Mouse (Mus musculus) midbrain, embryonic 10.5 days (tissue): Measurements from ENCODE around the gene B430305J03Rik. TPM values are rescaled to one million over a fixed set of nuclear protein-coding genes. Genes with fewer than 3 reads are reported as not detected.
A peak's percentile ranks its signal among the peaks of the same experiment; 100 is the strongest.

Source experiments
- DNase-seq: peaks from one replicate; pipeline ENCODE4 v3.0.0-alpha.2; 2017; ENCODE audit warnings: low spot score
- H3K27ac ChIP-seq: fragments of 300-500 bp; sonication (generic); replicated peaks from 2 replicates; pipeline ENCODE4 v1.5.1; 2016; ENCODE audit warnings: mild to moderate bottlenecking
- H3K27me3 ChIP-seq: fragments of 300-500 bp; sonication (generic); 2 replicates; pipeline ENCODE4 v1.6.1; 2016; ENCODE audit warnings: low read depth, mild to moderate bottlenecking; ENCODE audit not compliant: poor library complexity, severe bottlenecking
- H3K36me3 ChIP-seq: fragments of 300-500 bp; sonication (generic); 2 replicates; pipeline ENCODE4 v1.6.1; 2016; ENCODE audit warnings: mild to moderate bottlenecking, moderate library complexity
- H3K4me1 ChIP-seq: fragments of 300-500 bp; sonication (generic); 2 replicates; pipeline ENCODE4 v1.6.1; 2016
- H3K4me3 ChIP-seq: fragments of 300-500 bp; sonication (generic); 2 replicates; pipeline ENCODE4 v1.5.1; 2016; ENCODE audit warnings: mild to moderate bottlenecking, moderate library complexity
- H3K9me3 ChIP-seq: fragments of 300-500 bp; sonication (generic); replicated peaks from 2 replicates; pipeline ENCODE4 v1.6.1; 2016; ENCODE audit warnings: mild to moderate bottlenecking
- WGBS: fragments of 180-500 bp; shearing (Covaris S2); methylation state at CpG from one replicate; pipeline ENCODE4 v1.1.7; 2016; 5-methylcytosine and 5-hydroxymethylcytosine counted together
- polyA plus RNA-seq: library from polyadenylated mRNA; unstranded; fragments of >200 nt; fragmentation: Nextera tagmentation; extraction: Ambion mirVana; gene quantifications from 2 replicates; pipeline ENCODE4 v1.2.1, GENCODE M21; 2016

Gene B430305J03Rik
- not detected in 2 replicates for polyA plus RNA-seq

DNA sequence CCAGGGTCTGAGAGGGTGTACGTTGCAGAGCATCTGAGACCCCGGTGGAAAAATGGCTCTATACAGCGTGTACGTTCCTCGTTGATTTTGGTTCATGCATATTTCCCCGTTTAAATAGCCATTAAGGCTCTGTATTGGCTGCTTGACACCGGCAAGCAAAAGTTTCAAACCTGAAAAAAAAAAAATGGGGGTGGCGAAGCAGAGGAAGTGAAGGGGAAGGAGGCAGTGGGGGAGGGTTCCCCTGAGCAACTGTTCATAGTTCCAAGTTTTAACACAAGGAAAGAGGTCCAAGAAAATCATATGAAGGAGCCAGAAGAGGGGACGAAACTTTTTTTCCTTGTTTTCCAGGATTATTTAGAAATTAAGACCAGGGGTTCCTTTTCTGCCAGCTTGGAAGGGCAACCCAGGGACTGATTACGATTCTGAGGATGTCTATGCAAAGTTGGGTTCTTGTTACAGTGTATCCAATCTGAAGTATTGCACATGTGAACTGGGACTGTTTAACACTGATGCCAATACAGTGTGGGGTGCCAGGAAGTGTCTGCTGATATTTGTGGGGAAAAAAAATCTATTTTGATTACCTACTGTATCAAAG, at the start of gene B430305J03Rik:
Gene B430305J03Rik, minus strand, starts transcription at position 173 of the 595 bp plus-strand sequence.
- Histone ChIP-seq H3K4me3 (peak within 1 kb of the TSS; percentile 84), H3K4me1 (peaks cover 33% of the 10 kb centered on the region), H3K27ac (peak within 1 kb of the TSS; percentile 94), H3K27me3 (no peaks in the 10 kb centered on the region), H3K9me3 (no peaks in the 10 kb centered on the region), H3K36me3 (0 out of 2 replicates have a peak, but pooled peaks cover 8% of the 10 kb centered on the region)
- 5% methylated on average over 10 of the region's 10 CpGs for WGBS
- DNase-seq, result no peak

GRCm38 (mm10) chr3:61409683-61410082, 43.9 kb upstream of the B430305J03Rik start:
- H3K4me3 ChIP-seq, result no peak overlapping the region
- no peak for DNase-seq
- WGBS, result 89% methylated on average over 6 of the region's 6 CpGs
- no peaks in the 10 kb centered on the region for H3K27me3 ChIP-seq
- no peaks in the 10 kb centered on the region for H3K9me3 ChIP-seq
- H3K36me3 ChIP-seq, result no peaks in the 10 kb centered on the region
- no peak overlapping the region for H3K27ac ChIP-seq
- H3K4me1 ChIP-seq, result no peaks in the 10 kb centered on the region

GRCm38 (mm10) chr3:61406921-61407320, 41.2 kb upstream of the B430305J03Rik start:
- 86% methylated on average over 4 of the region's 4 CpGs for WGBS
- Histone ChIP-seq H3K4me1 (no peaks in the 10 kb centered on the region), H3K9me3 (no peaks in the 10 kb centered on the region), H3K27ac (no peak overlapping the region), H3K36me3 (no peaks in the 10 kb centered on the region), H3K4me3 (no peak overlapping the region), H3K27me3 (no peaks in the 10 kb centered on the region)
- DNase-seq, result no peak

GRCm38 (mm10) chr3:61400823-61401387, 35.2 kb upstream of the B430305J03Rik start:
- Histone ChIP-seq H3K27ac (no peak overlapping the region), H3K27me3 (no peaks in the 10 kb centered on the region), H3K9me3 (no peaks in the 10 kb centered on the region), H3K4me1 (peaks cover 13% of the 10 kb centered on the region), H3K4me3 (no peak overlapping the region), H3K36me3 (no peaks in the 10 kb centered on the region)
- WGBS, result 90% methylated on average over 1 of the region's 1 CpGs
- DNase-seq, result no peak

GRCm38 (mm10) chr3:61396728-61397127, 31.0 kb upstream of the B430305J03Rik start:
- no peaks in the 10 kb centered on the region for H3K36me3 ChIP-seq
- H3K4me1 ChIP-seq, result peaks cover 13% of the 10 kb centered on the region
- WGBS, result 10% methylated on average over 2 of the region's 2 CpGs
- peak overlapping the region; percentile 25 for H3K27ac ChIP-seq
- no peak for DNase-seq
- H3K4me3 ChIP-seq, result no peak overlapping the region
- no peaks in the 10 kb centered on the region for H3K27me3 ChIP-seq
- H3K9me3 ChIP-seq, result no peaks in the 10 kb centered on the region

- Histone ChIP-seq H3K9me3 (no peaks in the 10 kb centered on the region), H3K27ac (no peak overlapping the region), H3K4me3 (no peak overlapping the region), H3K4me1 (peaks cover 13% of the 10 kb centered on the region), H3K27me3 (no peaks in the 10 kb centered on the region), H3K36me3 (no peaks in the 10 kb centered on the region)
- WGBS, result 88% methylated on average over 3 of the region's 3 CpGs
- no peak for DNase-seq
These were observed 29.6 kb upstream of the B430305J03Rik start for GRCm38 (mm10) chr3:61395382-61395781.

- Histone ChIP-seq H3K27me3 (no peaks in the 10 kb centered on the region), H3K4me1 (peaks cover 13% of the 10 kb centered on the region), H3K4me3 (no peak overlapping the region), H3K36me3 (no peaks in the 10 kb centered on the region), H3K27ac (no peak overlapping the region), H3K9me3 (no peaks in the 10 kb centered on the region)
- WGBS, result 77% methylated on average over 3 of the region's 3 CpGs
- DNase-seq, result no peak
These were observed 27.8 kb upstream of the B430305J03Rik start for GRCm38 (mm10) chr3:61393520-61393919.

DNA sequence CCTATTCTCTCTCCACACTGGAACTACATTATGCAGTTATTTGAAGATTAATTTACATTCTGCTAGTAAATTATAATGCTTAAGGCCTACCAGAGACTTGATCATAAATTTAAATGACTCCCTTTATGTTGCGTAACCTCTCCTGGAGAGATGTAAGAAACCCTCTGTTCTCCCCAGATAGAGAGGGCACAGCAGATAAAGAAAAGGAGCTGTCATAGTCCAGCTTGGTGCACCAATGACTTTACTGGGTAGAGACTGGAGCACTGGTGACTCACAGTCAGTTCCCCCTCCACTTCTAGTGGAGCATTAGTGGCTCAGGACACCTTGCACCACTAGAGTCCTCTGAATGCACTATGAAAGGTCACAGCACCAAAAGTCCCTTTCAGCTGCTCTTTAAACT, 27.1 kb upstream of the B430305J03Rik start:
- Histone ChIP-seq H3K4me3 (no peak overlapping the region), H3K27ac (no peak overlapping the region), H3K27me3 (no peaks in the 10 kb centered on the region), H3K36me3 (no peaks in the 10 kb centered on the region), H3K9me3 (no peaks in the 10 kb centered on the region), H3K4me1 (peaks cover 13% of the 10 kb centered on the region)
- 92% methylated on average over 1 of the region's 1 CpGs for WGBS
- DNase-seq, result no peak

DNA sequence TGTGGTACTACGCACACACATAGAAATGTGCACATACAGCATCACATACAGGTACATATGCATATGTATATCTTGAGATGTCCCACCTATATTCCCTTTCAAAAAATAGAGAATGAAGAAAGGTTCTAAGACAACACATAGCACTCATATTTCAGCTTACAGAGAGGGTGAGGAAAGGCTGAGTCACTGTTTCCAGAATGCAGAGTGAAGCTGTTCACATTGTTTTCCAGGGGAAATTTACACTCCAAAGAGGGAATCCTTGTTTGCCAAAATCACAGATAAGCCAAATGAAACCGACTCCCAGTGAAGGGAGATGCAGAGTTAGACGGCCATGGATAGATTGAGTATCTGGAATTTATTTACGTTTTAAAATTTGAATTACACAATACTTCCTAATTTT, 25.8 kb upstream of the B430305J03Rik start:
- Histone ChIP-seq H3K36me3 (no peaks in the 10 kb centered on the region), H3K27me3 (no peaks in the 10 kb centered on the region), H3K9me3 (no peaks in the 10 kb centered on the region), H3K4me1 (peaks cover 6% of the 10 kb centered on the region), H3K4me3 (no peak overlapping the region), H3K27ac (no peak overlapping the region)
- 83% methylated on average over 4 of the region's 4 CpGs for WGBS
- DNase-seq, result no peak

DNA sequence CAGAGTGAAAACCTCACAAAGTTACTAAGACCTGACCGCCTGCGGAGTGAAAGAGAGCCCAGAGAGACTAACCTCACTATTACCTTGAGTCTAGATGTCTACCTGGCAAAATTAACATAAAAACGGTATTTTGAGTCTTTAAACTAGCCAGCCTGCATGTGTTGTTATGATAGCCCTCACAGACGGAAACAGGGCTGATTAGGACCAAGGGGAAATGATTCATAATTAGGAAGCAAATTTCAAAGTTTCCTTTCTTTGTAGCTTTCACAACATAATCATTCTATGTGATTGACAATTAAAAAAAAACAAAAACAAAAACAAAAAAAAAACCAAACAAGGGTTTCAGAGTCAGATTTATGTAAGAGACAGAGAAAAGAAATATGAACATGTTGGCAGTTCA, 20.6 kb upstream of the B430305J03Rik start:
- no peak overlapping the region for H3K27ac ChIP-seq
- H3K4me3 ChIP-seq, result no peak overlapping the region
- H3K4me1 ChIP-seq, result no peaks in the 10 kb centered on the region
- H3K9me3 ChIP-seq, result no peaks in the 10 kb centered on the region
- H3K27me3 ChIP-seq, result no peaks in the 10 kb centered on the region
- H3K36me3 ChIP-seq, result no peaks in the 10 kb centered on the region
- 82% methylated on average over 4 of the region's 4 CpGs for WGBS
- DNase-seq, result no peak

DNA sequence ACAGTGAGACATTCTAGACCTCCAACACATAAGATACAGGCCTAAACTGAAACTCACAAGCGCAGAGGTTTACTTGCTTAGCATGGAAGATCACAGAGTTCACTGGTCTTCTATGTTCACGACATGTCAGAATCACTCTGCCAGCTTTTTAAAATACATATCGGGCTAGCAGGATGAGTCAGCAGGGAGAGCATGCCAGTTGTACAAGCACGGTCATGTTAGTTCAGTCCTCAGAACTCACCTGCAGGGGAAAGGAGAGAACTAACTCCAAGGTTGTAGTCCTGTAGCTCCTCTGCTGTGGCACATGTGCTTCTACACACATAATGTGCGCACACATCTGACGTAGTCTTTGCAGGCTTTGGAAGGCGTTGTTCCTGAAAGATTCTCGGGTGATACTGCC, 10.2 kb upstream of the B430305J03Rik start:
- Histone ChIP-seq H3K27ac (no peak overlapping the region), H3K9me3 (no peaks in the 10 kb centered on the region), H3K36me3 (no peaks in the 10 kb centered on the region), H3K4me1 (no peaks in the 10 kb centered on the region), H3K4me3 (no peak overlapping the region), H3K27me3 (no peaks in the 10 kb centered on the region)
- WGBS, result 97% methylated on average over 8 of the region's 8 CpGs
- no peak for DNase-seq

- no peak for DNase-seq
- Histone ChIP-seq H3K4me3 (no peak overlapping the region), H3K36me3 (0 out of 2 replicates have a peak, but pooled peaks cover 8% of the 10 kb centered on the region), H3K27me3 (no peaks in the 10 kb centered on the region), H3K9me3 (no peaks in the 10 kb centered on the region), H3K4me1 (peaks cover 28% of the 10 kb centered on the region), H3K27ac (no peak overlapping the region)
- WGBS, result 100% methylated on average over 1 of the region's 1 CpGs
These were observed 2.7 kb upstream of the B430305J03Rik start for GRCm38 (mm10) chr3:61368446-61368845.

DNA sequence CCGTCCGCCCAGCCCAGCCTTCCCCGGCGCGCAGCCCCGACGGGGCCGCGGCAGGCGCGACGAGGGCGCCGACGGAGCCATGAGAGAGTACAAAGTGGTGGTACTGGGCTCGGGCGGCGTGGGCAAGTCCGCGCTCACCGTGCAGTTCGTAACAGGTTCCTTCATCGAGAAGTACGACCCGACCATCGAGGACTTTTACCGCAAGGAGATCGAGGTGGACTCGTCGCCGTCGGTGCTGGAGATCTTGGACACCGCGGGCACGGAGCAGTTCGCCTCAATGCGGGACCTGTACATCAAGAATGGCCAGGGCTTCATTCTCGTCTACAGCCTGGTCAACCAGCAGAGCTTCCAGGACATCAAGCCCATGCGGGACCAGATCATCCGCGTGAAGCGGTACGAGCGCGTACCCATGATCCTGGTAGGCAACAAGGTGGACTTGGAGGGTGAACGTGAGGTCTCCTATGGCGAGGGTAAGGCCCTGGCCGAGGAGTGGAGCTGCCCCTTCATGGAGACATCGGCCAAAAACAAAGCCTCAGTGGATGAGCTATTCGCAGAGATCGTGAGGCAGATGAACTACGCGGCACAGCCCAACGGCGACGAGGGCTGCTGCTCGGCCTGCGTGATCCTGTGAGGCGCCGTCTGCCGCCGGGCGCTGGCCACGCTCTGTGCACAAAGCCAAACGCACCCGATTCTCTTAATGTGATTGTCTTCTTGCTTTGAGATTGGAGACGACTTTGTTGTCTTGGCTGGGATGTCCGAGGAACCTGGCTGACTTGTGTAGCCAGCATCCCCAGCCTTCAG, 573 bp downstream of the B430305J03Rik start:
- WGBS, result under 1% methylated on average over 68 of the region's 68 CpGs

More for the DNA sequence above, 573 bp downstream of the B430305J03Rik start:
- H3K27ac ChIP-seq, result peak overlapping the region; percentile 94
- peaks cover 33% of the 10 kb centered on the region for H3K4me1 ChIP-seq
- H3K4me3 ChIP-seq, result peak overlapping the region; percentile 84
- H3K36me3 ChIP-seq, result 0 out of 2 replicates have a peak, but pooled peaks cover 8% of the 10 kb centered on the region
- no peaks in the 10 kb centered on the region for H3K27me3 ChIP-seq
- DNase-seq, result peak; percentile 65
- no peaks in the 10 kb centered on the region for H3K9me3 ChIP-seq
